Mouse (Mus musculus): ENCODE data around the gene Gabrd.

The Gabrd gene

DNA sequence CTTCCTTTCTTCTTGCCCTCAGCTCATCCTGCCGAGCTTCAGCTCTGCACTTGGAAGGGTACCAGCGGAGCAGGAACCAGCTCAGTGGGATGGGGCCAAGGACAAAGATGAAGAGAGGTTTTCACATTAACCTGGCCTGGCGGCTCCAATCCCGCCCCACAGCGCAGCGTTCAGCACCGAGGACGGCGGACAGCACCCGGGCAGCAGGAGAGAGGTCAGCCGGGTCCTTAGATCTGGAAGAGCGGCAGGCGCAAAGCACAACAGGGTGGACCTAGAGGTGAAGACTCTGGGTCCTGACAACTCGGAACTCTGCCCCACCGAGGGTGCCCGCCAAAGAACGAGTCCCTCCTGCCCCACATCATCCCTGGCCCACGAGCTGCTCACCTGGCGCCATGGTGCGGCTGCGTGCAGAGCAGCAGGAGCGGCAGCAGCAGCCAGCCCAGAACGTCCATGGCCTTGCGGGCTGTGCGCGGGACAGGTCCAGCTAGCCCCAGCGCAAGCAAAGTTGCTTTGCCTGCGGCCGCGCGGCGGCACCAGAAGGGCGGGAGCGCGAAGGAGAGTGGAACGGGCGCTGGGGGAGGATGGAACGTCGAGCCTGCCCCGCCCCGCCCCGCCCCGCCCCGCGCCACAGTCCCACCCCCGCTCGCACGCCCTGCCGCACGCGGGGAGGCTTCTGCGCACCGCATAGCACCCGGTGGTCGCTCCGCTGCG, at the start of gene Gabrd:
Gene Gabrd (minus strand): TSS at position 602 of the 711 bp plus-strand sequence.
- 1% methylated on average over 56 of the region's 57 CpGs for WGBS

- WGBS, result 84% methylated on average over 3 of the region's 3 CpGs
Observed at GRCm38 (mm10) chr4:155442808-155443207, 44.9 kb upstream of the Gabrd start.

GRCm38 (mm10) chr4:155433993-155434392, 36.1 kb upstream of the Gabrd start:
- WGBS, result 56% methylated on average over 5 of the region's 5 CpGs

DNA sequence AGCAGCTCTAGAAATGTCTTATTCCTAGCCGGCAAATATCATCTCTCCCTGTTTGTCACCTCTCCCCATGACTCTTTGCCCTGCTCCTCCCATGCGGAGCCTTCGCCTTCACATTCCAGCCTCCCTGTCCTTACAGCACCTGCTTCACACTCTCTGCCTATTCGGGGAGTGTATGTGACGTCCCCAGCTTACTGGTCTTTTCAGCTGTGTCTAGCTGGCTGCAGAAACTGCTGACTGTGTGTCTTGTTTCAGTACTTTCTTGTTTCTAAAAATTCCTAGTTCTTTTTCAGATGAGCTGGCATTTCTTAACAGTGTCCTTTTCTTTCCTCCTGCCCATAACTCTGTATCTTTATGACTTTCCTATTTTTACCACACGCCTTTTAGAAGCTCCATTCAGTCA, 34.4 kb upstream of the Gabrd start:
- 65% methylated on average over 6 of the region's 6 CpGs for WGBS

DNA sequence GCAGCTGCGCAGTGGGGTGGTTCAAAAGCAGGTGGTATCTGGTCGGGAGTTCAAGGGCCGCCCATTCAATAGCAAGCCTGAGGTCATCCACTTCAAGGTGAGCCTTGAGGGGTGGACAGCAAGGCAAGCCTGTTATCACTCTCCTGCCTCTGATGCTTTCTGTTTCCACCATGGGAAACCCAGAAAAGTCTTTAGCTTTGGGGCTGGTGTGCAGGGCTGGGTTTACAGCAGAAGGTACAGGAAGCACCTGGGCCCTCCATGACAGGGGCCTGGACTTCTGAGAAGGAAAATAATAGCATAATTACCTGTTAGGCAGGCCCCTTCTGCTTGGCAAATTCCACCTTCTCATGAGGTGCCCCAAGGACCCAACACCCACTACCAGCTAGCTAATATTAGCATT, 31.3 kb upstream of the Gabrd start:
- 93% methylated on average over 3 of the region's 3 CpGs for WGBS

GRCm38 (mm10) chr4:155426272-155426671, 28.4 kb upstream of the Gabrd start:
- 88% methylated on average over 6 of the region's 6 CpGs for WGBS

GRCm38 (mm10) chr4:155423988-155424387, 26.1 kb upstream of the Gabrd start:
- WGBS, result 73% methylated on average over 5 of the region's 5 CpGs

DNA sequence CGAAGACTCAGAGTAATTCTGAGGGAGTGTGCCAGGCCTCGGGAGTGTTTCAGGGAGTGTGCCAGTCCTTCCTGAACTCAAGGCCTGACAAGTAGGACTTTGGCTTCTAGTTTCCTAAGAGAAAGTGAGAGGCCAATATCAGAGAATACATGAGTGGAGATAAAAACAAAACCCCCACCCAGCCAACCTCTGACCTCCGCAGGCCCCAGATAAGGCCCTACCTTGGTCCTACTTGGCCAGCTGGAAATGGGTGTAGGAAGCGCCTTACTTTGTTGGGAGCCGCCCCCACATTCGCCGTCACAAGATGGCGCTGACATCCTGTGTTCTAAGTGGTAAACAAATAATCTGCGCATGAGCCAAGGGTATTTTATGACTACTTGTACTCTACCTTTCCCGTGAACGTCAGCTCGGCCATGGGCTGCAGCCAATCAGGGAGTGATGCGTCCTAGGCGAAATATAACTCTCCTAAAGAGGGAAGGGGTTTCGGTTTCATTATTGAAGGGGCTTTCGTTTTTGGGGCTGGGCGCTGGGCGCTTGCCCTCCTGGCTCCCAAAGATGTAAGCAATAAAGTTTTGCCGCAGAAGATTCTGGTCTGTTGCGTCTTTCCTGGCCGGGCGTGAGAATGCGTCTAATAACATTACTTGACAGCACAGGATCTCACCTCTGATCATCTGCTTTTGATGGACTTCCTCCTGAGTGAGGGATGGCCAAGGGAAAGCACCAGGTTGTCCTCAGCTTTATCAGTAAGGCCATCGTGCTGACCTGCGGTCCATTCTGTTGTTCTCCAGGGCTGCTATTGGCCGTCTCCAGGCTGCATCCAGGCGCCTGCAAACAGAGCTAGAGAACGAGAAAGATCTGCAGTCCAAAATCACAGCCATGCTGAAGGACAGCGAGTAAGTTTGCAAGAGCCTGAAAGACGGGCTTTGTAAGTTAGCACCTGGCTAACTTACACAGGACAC, 23.8 kb upstream of the Gabrd start:
- 88% methylated on average over 22 of the region's 30 CpGs for WGBS

GRCm38 (mm10) chr4:155420137-155420536, 22.2 kb upstream of the Gabrd start:
- WGBS, result 73% methylated on average over 3 of the region's 3 CpGs

- WGBS, result 82% methylated on average over 9 of the region's 9 CpGs
Observed at GRCm38 (mm10) chr4:155414656-155415235, 16.8 kb upstream of the Gabrd start.

GRCm38 (mm10) chr4:155413641-155414335, 15.9 kb upstream of the Gabrd start:
- 67% methylated on average over 11 of the region's 11 CpGs for WGBS

- 81% methylated on average over 6 of the region's 6 CpGs for WGBS
Observed at GRCm38 (mm10) chr4:155412124-155412523, 14.2 kb upstream of the Gabrd start.

DNA sequence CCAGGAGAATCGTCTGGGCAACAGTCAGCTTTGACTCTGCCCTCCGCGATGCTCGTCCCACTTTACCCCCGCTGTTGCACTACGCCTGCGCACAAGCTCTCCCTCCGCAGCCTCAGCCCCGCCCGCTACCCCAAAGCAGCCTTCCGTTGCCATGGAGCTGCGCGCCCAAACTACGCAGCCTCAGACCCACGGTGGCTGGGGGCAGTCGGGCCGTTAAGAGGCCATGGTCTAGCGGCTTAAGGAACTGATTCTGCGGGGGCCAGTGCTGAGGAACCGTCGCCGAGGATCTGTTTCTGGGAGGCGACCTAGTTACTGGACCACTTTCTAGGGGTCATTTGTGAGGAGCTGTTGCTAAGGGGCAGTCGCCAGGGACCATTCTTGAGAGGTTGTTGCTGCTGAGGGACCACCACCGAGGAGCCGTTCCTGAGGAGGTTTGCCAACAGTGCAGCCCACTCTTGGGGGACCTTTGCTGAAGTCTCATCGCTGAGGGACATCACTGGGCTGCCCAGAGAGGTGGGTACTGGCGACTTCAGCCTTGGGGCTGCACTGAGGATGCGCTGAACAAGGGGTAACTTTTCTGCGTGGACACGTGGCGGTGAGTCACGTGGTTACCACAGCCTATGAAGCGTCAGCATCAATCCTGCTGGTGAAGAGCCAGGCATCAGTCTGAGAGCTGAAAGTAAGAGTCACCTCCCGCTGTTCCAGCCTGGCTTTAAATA, 11.3 kb upstream of the Gabrd start, which contains the start of gene Cfap74:
Gene Cfap74 (plus strand): TSS at position 133 of the 719 bp plus-strand sequence.
- under 1% methylated on average over 35 of the region's 35 CpGs for WGBS

GRCm38 (mm10) chr4:155408695-155409057, 10.8 kb upstream of the Gabrd start:
- 4% methylated on average over 8 of the region's 8 CpGs for WGBS

DNA sequence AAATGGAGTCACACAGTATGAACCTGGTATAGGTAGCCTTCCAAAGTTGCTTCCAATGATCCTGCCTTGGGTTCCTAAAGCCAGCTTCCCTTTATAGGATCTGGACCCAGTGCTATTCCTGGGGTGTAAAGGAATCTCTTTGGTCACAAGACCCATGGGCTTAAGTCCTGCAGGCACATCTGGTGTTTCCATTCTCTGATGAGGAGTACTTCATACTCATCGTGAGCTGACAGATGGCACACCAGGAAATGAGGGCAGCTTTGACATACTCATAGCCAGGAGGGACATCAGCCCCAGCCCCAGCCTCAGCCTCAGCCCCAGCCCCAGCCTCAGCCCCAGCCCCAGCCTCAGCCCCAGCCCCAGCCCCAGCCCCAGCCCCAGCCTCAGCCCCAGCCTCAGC, 4.6 kb upstream of the Gabrd start:
- 42% methylated on average over 1 of the region's 1 CpGs for WGBS

DNA sequence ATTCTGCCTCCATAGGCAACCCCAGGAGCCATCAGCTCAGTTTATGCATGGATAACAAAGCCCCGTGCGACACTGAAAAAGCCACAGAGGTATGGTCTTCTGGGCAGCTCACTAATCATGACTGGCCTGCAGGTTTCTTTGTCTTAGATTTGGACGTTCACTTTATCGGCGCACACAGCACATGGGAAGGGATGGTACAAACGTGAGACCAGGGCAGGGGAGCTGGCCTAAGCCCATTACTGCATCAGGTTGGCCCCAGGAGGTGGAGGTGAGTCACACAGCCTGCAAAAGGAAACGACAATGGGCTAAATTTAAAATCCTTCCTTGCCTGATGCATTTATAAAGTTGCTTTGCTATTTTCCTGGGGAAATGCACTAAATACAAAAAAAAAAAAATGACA, 3.2 kb upstream of the Gabrd start:
- WGBS, result 77% methylated on average over 7 of the region's 7 CpGs

- WGBS, result 8% methylated on average over 9 of the region's 9 CpGs
Observed at GRCm38 (mm10) chr4:155398222-155398540, 269 bp upstream of the Gabrd start.

DNA sequence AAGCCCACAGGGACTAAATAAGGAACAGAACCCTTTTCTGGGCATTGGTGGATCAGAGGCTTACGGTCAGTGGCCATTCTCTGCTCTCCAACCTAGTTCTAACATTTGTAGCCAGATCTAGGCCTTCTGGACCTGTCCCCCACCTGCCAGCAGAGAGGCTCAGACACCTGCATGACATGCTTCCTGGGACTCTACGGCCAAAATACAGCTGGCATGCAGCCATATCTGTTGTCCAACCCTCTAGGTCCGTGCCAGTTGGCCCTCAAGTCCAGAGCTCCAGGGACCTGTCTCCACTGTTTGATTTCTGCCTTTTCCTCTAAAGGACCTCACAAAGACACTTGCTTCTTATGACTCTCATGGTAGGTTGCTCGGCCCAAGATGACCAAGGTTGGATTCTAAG, 1.2 kb downstream of the Gabrd start:
- WGBS, result 57% methylated on average over 4 of the region's 4 CpGs

DNA sequence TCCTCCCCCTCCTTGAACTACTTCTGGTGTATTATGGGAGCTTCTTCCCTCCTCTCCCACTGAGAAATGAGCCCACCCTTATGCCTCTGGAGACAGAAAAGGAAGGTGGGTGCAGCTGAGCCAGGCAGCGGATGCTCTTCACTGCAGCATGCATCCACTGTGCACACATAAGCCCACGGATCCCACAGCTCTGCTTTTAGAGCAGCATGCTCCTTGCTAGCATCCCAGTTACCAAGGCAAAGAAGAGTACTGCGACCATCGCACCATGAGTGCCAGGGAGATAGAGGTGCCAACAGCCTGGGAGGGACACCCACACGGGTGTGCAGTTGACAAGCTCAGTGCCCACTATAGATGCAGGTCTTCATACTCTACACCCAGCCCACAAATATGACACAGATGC, 2.4 kb downstream of the Gabrd start:
- 47% methylated on average over 5 of the region's 5 CpGs for WGBS

DNA sequence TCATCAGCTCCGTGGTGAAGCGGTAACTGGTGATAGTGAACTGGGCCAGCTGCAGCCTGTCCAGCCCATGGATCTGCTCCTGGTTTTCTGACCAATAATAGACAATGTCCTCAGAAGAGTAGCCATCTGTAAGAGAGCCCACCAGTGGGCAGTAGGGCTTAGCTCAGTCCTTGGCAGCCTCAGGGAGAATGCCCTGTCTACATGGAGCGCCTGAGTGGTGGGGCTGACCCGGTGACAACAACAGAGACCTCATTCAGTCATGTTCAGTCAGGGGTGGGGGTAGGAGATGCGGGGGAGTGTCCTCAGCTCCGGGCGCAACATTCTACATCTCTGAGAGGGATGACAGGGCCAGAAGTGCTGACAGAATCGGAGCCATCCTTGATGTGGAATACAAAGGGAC, 10.7 kb downstream of the Gabrd start:
- WGBS, result 69% methylated on average over 8 of the region's 8 CpGs

DNA sequence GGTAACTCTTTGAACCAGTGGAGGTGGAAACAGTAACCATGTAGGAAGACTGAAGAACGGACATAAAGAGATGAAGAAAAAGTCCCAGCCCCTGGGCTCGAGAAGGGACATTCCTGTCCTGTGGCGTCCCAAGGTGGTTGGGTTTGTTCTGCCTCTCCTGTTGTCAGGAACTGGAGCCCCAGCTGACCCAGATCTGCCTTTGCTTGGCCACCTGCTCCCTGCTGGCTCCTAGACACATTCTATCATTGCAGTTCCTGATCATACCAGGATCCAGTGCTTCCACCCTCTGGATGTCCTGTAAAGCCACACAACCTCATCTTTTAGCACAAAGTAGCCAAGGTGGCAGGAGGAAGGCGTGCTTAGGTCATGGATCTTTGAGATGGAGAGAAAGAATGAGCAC, 14.6 kb downstream of the Gabrd start:
- 77% methylated on average over 4 of the region's 4 CpGs for WGBS

Data from cerebral cortex, adult 2 months (tissue).